Mouse (Mus musculus) thymus, adult 2 months (tissue): Measurements from ENCODE around the gene Slc22a12.

Experiments
- CTCF ChIP-seq: fragments of 200-500 bp; IDR thresholded peaks from 2 replicates; pipeline ENCODE4 v1.5.1; 2012; ENCODE audit warnings: mild to moderate bottlenecking, control low read depth, low read length, moderate library complexity, borderline replicate concordance; ENCODE audit not compliant: control insufficient read depth, poor library complexity, insufficient read depth; ENCODE audit errors: extremely low read depth
- POLR2A ChIP-seq: fragments of 200-500 bp; IDR thresholded peaks from 2 replicates; pipeline ENCODE4 v1.6.1; 2012; ENCODE audit warnings: mild to moderate bottlenecking, low read length, control low read depth, moderate library complexity; ENCODE audit not compliant: control insufficient read depth, poor library complexity, insufficient read depth; ENCODE audit errors: extremely low read depth

- no peak for TF ChIP-seq POLR2A
- no peak for TF ChIP-seq CTCF
Observed at GRCm38 (mm10) chr19:6527439-6527838, 15.4 kb downstream of the Slc22a12 start.
